In genomic region chr11:83057863-83058262, GRCm38 (mm10) we compare ENCODE assay signal across 8 mouse cellular contexts. TPM values are rescaled to one million over a fixed set of nuclear protein-coding genes. Genes with fewer than 3 reads are reported as not detected.
DNase-seq lines count a peak whose midpoint lies in the region; ATAC-seq and TF ChIP-seq lines count a peak whose summit lies in the region.

No protein-coding gene starts in this region.

- no peaks in the 10 kb centered on the region for H3K36me3 ChIP-seq in embryonic facial prominence, embryonic 14.5 days (ENCODE audit: control insufficient read depth, insufficient read depth, low read length)

- ATAC-seq in embryonic facial prominence, embryonic 14.5 days (ENCODE audit: low read depth) = no peak

- H3K27me3 ChIP-seq in embryonic facial prominence, embryonic 14.5 days (replicated peaks; ENCODE audit: control insufficient read depth, insufficient read depth, low read length) = no peaks in the 10 kb centered on the region

- no peaks in the 10 kb centered on the region for H3K9me3 ChIP-seq in embryonic facial prominence, embryonic 14.5 days (ENCODE audit: control insufficient read depth, low read length)

- H3K27ac ChIP-seq in layer of hippocampus, adult 2 months = no peak overlapping the region
- H3K27ac ChIP-seq in embryonic facial prominence, embryonic 14.5 days (replicated peaks; ENCODE audit: low read depth, low read length) = no peak overlapping the region

- DNase-seq in layer of hippocampus, adult 2 months (ENCODE audit: low spot score in 2 of 2) = peak; percentile 9 to 38
- DNase-seq in layer of hippocampus, adult 9-11 months = no peak
- DNase-seq in ES-CJ7 (ENCODE audit: low read depth, low spot score) = peak; percentile 54
- peak; percentile 68 for DNase-seq in adrenal gland, postnatal 25 days
- peak; percentile 40 for DNase-seq in embryonic facial prominence, embryonic 14.5 days (ENCODE audit: low spot score)
- DNase-seq in left cerebral cortex, postnatal 4 days = peak; percentile 50
- peak; percentile 43 for DNase-seq in retina, postnatal 1 day
- no peak for DNase-seq in c-Kit-positive CD71-positive TER-119-positive erythroid progenitor cells, embryonic 14.5 days (ENCODE audit: low spot score)

- intact Hi-C loops in left cerebral cortex, postnatal 4 days (cut with DNase I) = no loop called here

- H3K4me2 ChIP-seq in embryonic facial prominence, embryonic 14.5 days (ENCODE audit: low read depth, low read length) = no peak overlapping the region

- no peak overlapping the region for H3K9ac ChIP-seq in embryonic facial prominence, embryonic 14.5 days (ENCODE audit: low read depth, low read length)

- peak; percentile 90 for TF ChIP-seq CTCF in layer of hippocampus, adult 2 months (conservative IDR thresholded peaks at IDR 0.05)

- H3K4me1 ChIP-seq in embryonic facial prominence, embryonic 14.5 days (ENCODE audit: control insufficient read depth, insufficient read depth, low read length) = no peaks in the 10 kb centered on the region

- 5% methylated on average over 5 of the region's 5 CpGs for WGBS in embryonic facial prominence, embryonic 14.5 days

- no peak overlapping the region for H3K4me3 ChIP-seq in layer of hippocampus, adult 2 months
- H3K4me3 ChIP-seq in embryonic facial prominence, embryonic 14.5 days (ENCODE audit: low read depth, low read length) = no peak overlapping the region

RNA-seq across cellular contexts. Expression of gene Slfn2, which starts 7.0 kb away (rescaled TPM):
- under 1 TPM; 0.44 to 0.56 TPM for total RNA-seq in layer of hippocampus, adult 2 months (2021)
- 2.4 and 4.6 TPM in 2 replicates for total RNA-seq in adrenal gland, postnatal 25 days (2021)
- polyA plus RNA-seq in embryonic facial prominence, embryonic 14.5 days (2014; fragmentation: Nextera tagmentation; extraction: Ambion mirVana) = 7.1 and 9.6 TPM in 2 replicates
- under 1 TPM; 0.42 to 0.68 TPM for total RNA-seq in left cerebral cortex, postnatal 4 days (2021)

RNA-seq across cellular contexts. Expression of gene Slfn8, which starts 37.3 kb away (rescaled TPM):
- under 1 TPM; 0.44 to 0.69 TPM for total RNA-seq in layer of hippocampus, adult 2 months (2021)
- total RNA-seq in adrenal gland, postnatal 25 days (2021) = 2.4 and 2.8 TPM in 2 replicates
- polyA plus RNA-seq in embryonic facial prominence, embryonic 14.5 days (2014; fragmentation: Nextera tagmentation; extraction: Ambion mirVana) = 1.0 and 1.4 TPM in 2 replicates
- under 1 TPM in 1 of 2 experiments, not detected in 1; 0.12 TPM for total RNA-seq in left cerebral cortex, postnatal 4 days (2021)

RNA-seq across cellular contexts. Expression of gene Slfn1, which starts 58.8 kb away (rescaled TPM):
- total RNA-seq in layer of hippocampus, adult 2 months (2021) = not detected
- not detected in 2 replicates for total RNA-seq in adrenal gland, postnatal 25 days (2021)
- polyA plus RNA-seq in embryonic facial prominence, embryonic 14.5 days (2014; fragmentation: Nextera tagmentation; extraction: Ambion mirVana) = 0.29 and 0.50 TPM in 2 replicates
- not detected for total RNA-seq in left cerebral cortex, postnatal 4 days (2021)

Comparison
In these comparisons a context has a peak if more than half of its experiments do, and no peak if none do; other contexts are left out.
1. DNase-seq: peak in layer of hippocampus, adult 2 months (2 of 2), ES-CJ7 (single experiment), adrenal gland, postnatal 25 days (single experiment), embryonic facial prominence, embryonic 14.5 days (single experiment), left cerebral cortex, postnatal 4 days (single experiment) and retina, postnatal 1 day (single experiment); none in layer of hippocampus, adult 9-11 months (single experiment) and c-Kit-positive CD71-positive TER-119-positive erythroid progenitor cells, embryonic 14.5 days (single experiment).